Mouse (Mus musculus): ENCODE measurements around the gene Ephb4. TPM values are rescaled to one million over a fixed set of nuclear protein-coding genes. Genes with fewer than 3 reads are reported as not detected.

The Ephb4 gene
- polyA plus RNA-seq, 1 experiment from 2014 or later = 82.3 TPM

GRCm38 (mm10) chr5:137376198-137376597 lies 26.3 kb downstream of the Ephb4 start:
- peaks cover 18% of the 10 kb centered on the region for H3K4me1 ChIP-seq
- H3K36me3 ChIP-seq = peaks cover 47% of the 10 kb centered on the region
- H3K4me3 ChIP-seq = no peak overlapping the region
- H3K9ac ChIP-seq = no peak overlapping the region
- H3K4me2 ChIP-seq (replicated peaks) = no peak overlapping the region
- no peaks in the 10 kb centered on the region for H3K9me3 ChIP-seq
- no peak overlapping the region for H3K27ac ChIP-seq
- no peak for ATAC-seq (ENCODE audit: low FRiP score, low read depth)
- 33% methylated on average over 7 of the region's 7 CpGs for WGBS
- H3K27me3 ChIP-seq = no peaks in the 10 kb centered on the region

- peak; percentile 16; the same call in 1 of the 2 replicates for ATAC-seq (ENCODE audit: low FRiP score, low read depth)
- no peak overlapping the region for H3K4me3 ChIP-seq
- WGBS = 54% methylated on average over 9 of the region's 9 CpGs
Observed at GRCm38 (mm10) chr5:137376722-137377121, 26.8 kb downstream of the Ephb4 start.

DNA sequence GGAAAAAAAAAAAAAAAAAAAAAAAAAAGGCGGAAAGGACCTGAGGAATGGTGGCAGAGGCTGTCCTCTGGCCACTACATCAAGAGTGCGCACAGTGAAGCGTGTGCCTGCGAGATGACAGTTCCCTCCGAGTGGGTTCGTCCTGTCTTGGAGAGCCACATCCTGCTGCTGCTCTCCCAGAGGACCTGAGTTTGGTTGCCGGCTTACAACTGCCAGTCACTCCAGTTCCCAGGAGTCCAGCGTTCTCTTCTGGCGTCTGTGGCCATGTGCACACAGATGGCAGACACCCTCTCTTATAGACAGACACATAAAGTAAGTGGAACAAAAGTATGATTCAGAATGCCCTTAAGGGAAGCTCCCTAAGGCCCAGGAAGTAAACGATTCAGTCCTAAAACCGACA lies 27.3 kb downstream of the Ephb4 start:
- Histone ChIP-seq H3K36me3 (peaks cover 37% of the 10 kb centered on the region), H3K27ac (no peak overlapping the region), H3K4me1 (peaks cover 18% of the 10 kb centered on the region), H3K4me3 (no peak overlapping the region), H3K27me3 (no peaks in the 10 kb centered on the region), H3K4me2 (replicated peaks) (peak overlapping the region; percentile 53), H3K9ac (peak overlapping the region; percentile 39; the same call in 1 of the 2 replicates), H3K9me3 (no peaks in the 10 kb centered on the region)
- no peak for ATAC-seq (ENCODE audit: low FRiP score, low read depth)
- 25% methylated on average over 10 of the region's 11 CpGs for WGBS

More at GRCm38 (mm10) chr5:137376722-137377121, 26.8 kb downstream of the Ephb4 start:
- no peaks in the 10 kb centered on the region for H3K27me3 ChIP-seq
- peaks cover 18% of the 10 kb centered on the region for H3K4me1 ChIP-seq
- H3K27ac ChIP-seq = no peak overlapping the region
- no peak overlapping the region; the same call in 1 of the 2 replicates for H3K4me2 ChIP-seq (replicated peaks)
- H3K36me3 ChIP-seq = peaks cover 42% of the 10 kb centered on the region
- H3K9me3 ChIP-seq = no peaks in the 10 kb centered on the region
- no peak overlapping the region for H3K9ac ChIP-seq

- Histone ChIP-seq H3K27ac (no peak overlapping the region), H3K9me3 (no peaks in the 10 kb centered on the region), H3K4me3 (no peak overlapping the region), H3K36me3 (peaks cover 33% of the 10 kb centered on the region), H3K4me2 (replicated peaks) (peak overlapping the region; percentile 53), H3K4me1 (peaks cover 18% of the 10 kb centered on the region), H3K27me3 (no peaks in the 10 kb centered on the region), H3K9ac (no peak overlapping the region)
- no peak for ATAC-seq (ENCODE audit: low FRiP score, low read depth)
- WGBS = 29% methylated on average over 9 of the region's 15 CpGs
Observed at GRCm38 (mm10) chr5:137377603-137378002, 27.7 kb downstream of the Ephb4 start.

- Histone ChIP-seq H3K9ac (no peak overlapping the region), H3K27me3 (no peaks in the 10 kb centered on the region), H3K36me3 (no peaks in the 10 kb centered on the region), H3K4me1 (peaks cover 9% of the 10 kb centered on the region), H3K9me3 (no peaks in the 10 kb centered on the region), H3K27ac (no peak overlapping the region), H3K4me3 (no peak overlapping the region), H3K4me2 (replicated peaks) (no peak overlapping the region)
- WGBS = 57% methylated on average over 4 of the region's 4 CpGs
- no peak for ATAC-seq (ENCODE audit: low FRiP score, low read depth)
Observed at GRCm38 (mm10) chr5:137381152-137381551, 31.2 kb downstream of the Ephb4 start.

GRCm38 (mm10) chr5:137383441-137383840 lies 33.5 kb downstream of the Ephb4 start:
- Histone ChIP-seq H3K27me3 (no peaks in the 10 kb centered on the region), H3K27ac (no peak overlapping the region), H3K9ac (no peak overlapping the region), H3K4me1 (no peaks in the 10 kb centered on the region), H3K9me3 (no peaks in the 10 kb centered on the region), H3K4me2 (replicated peaks) (no peak overlapping the region), H3K4me3 (no peak overlapping the region), H3K36me3 (no peaks in the 10 kb centered on the region)
- ATAC-seq (ENCODE audit: low FRiP score, low read depth) = no peak
- WGBS = 79% methylated on average over 7 of the region's 7 CpGs

DNA sequence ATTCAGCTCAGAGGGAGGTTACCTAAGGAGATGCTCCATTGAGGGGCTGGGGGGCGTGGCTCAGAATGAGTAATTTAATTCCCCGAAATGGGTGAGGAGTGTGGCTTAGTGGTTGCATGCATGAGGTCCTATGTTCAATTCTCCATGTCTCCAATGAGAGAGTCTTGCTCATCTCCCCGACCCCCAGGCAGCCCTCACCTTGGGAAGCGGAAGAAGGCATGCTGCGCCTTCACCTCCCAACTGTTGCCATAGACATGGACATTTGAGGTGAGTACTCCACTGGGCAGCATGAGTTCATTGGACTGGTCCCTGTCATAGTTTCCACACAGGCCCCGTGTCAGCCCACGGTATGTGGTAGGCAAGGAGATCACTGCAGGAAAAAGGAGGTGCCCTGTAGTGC lies 36.8 kb downstream of the Ephb4 start:
- Histone ChIP-seq H3K4me2 (replicated peaks) (no peak overlapping the region), H3K9me3 (no peaks in the 10 kb centered on the region), H3K36me3 (no peaks in the 10 kb centered on the region), H3K9ac (no peak overlapping the region), H3K27me3 (no peaks in the 10 kb centered on the region), H3K27ac (no peak overlapping the region), H3K4me1 (no peaks in the 10 kb centered on the region), H3K4me3 (no peak overlapping the region)
- ATAC-seq (ENCODE audit: low FRiP score, low read depth) = no peak
- WGBS = 84% methylated on average over 7 of the region's 7 CpGs

DNA sequence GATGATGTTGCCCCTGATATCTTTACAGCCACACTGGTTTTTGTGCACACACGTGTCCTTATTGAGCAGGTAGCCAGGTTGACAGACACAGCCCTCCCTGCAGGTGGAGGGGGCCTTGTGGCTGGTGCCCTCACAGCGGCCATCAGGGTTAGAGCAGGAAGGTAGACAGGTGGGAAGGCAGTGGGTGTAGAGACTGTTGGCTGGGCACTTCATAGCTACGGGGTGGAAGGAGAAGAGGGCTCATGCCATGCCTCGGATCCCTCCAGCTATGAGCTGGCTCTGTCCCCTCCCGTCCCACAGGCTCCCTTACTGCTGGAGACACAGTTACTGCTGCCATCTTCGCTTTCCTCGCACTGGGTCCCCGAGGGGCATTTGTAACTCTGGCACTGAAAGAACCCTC lies 41.7 kb downstream of the Ephb4 start:
- H3K4me2 ChIP-seq (replicated peaks) = no peak overlapping the region

GRCm38 (mm10) chr5:137394456-137394855 lies 44.5 kb downstream of the Ephb4 start:
- no peak overlapping the region for H3K4me3 ChIP-seq
- H3K27me3 ChIP-seq = no peaks in the 10 kb centered on the region
- no peaks in the 10 kb centered on the region for H3K4me1 ChIP-seq
- H3K9ac ChIP-seq = no peak overlapping the region
- WGBS = 43% methylated on average over 7 of the region's 7 CpGs
- H3K36me3 ChIP-seq = no peaks in the 10 kb centered on the region
- no peak overlapping the region for H3K27ac ChIP-seq
- ATAC-seq (ENCODE audit: low FRiP score, low read depth) = no peak
- no peak overlapping the region for H3K4me2 ChIP-seq (replicated peaks)
- no peaks in the 10 kb centered on the region for H3K9me3 ChIP-seq

More for the DNA sequence above, 41.7 kb downstream of the Ephb4 start:
- Histone ChIP-seq H3K27ac (no peak overlapping the region), H3K9ac (no peak overlapping the region), H3K36me3 (no peaks in the 10 kb centered on the region), H3K4me1 (no peaks in the 10 kb centered on the region), H3K4me3 (no peak overlapping the region), H3K27me3 (no peaks in the 10 kb centered on the region), H3K9me3 (no peaks in the 10 kb centered on the region)
- no peak for ATAC-seq (ENCODE audit: low FRiP score, low read depth)
- 78% methylated on average over 8 of the region's 8 CpGs for WGBS

GRCm38 (mm10) chr5:137404081-137404480 lies 54.2 kb downstream of the Ephb4 start:
- Histone ChIP-seq H3K4me2 (replicated peaks) (no peak overlapping the region), H3K9me3 (no peaks in the 10 kb centered on the region), H3K27ac (no peak overlapping the region), H3K4me1 (peaks cover 11% of the 10 kb centered on the region; the same call in 1 of the 2 replicates), H3K4me3 (no peak overlapping the region), H3K9ac (no peak overlapping the region), H3K36me3 (no peaks in the 10 kb centered on the region), H3K27me3 (no peaks in the 10 kb centered on the region)
- WGBS = 74% methylated on average over 2 of the region's 2 CpGs
- ATAC-seq (ENCODE audit: low FRiP score, low read depth) = no peak

DNA sequence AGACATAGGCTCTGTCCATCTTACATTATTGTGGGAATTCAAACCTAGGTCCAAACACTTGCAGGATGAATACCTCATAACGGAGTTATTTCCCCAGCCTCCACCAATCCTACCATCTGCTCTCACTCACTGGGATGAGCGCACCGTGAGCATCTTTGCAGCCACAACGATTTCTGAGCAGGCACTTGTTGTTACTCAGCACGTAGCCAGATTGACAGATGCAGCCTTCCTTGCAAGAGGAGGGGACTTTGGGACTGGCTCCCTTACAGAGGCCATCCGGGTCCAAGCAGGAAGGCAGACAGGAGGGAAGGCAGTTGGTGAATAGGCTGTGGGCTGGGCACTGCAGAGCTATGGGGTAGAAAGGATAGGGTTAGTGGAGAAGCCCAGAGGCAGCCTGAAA lies 59.5 kb downstream of the Ephb4 start:
- Histone ChIP-seq H3K4me2 (replicated peaks) (no peak overlapping the region), H3K36me3 (no peaks in the 10 kb centered on the region), H3K9me3 (no peaks in the 10 kb centered on the region), H3K4me3 (no peak overlapping the region), H3K27me3 (no peaks in the 10 kb centered on the region), H3K27ac (no peak overlapping the region), H3K9ac (no peak overlapping the region), H3K4me1 (peaks cover 11% of the 10 kb centered on the region; the same call in 1 of the 2 replicates)
- ATAC-seq (ENCODE audit: low FRiP score, low read depth) = no peak
- 76% methylated on average over 6 of the region's 6 CpGs for WGBS

DNA sequence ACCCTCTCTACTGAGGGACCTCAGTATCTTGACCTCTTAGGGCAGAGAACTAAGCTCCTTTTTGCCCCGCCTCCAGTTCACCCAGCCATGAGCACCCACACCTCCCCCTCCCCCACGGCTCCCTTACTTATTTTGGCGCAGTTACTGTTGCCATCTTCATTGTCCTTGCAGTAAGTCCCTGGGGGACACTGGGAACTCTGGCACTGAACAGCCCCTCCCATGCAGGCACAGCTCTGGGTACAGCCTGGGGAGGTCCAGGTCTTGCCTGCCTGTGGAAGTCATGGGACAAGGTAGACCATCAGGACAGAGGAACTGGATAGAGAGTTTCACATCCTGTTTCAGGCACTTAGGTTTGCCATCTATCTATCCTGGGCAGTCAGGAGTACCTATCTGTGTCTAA lies 60.2 kb downstream of the Ephb4 start:
- H3K27ac ChIP-seq = no peak overlapping the region
- no peaks in the 10 kb centered on the region for H3K9me3 ChIP-seq
- peaks cover 11% of the 10 kb centered on the region; the same call in 1 of the 2 replicates for H3K4me1 ChIP-seq
- no peak overlapping the region for H3K9ac ChIP-seq
- no peaks in the 10 kb centered on the region for H3K36me3 ChIP-seq
- 75% methylated on average over 3 of the region's 3 CpGs for WGBS
- no peaks in the 10 kb centered on the region for H3K27me3 ChIP-seq
- H3K4me2 ChIP-seq (replicated peaks) = no peak overlapping the region
- no peak overlapping the region for H3K4me3 ChIP-seq
- no peak for ATAC-seq (ENCODE audit: low FRiP score, low read depth)

- H3K27me3 ChIP-seq = no peaks in the 10 kb centered on the region
- H3K4me2 ChIP-seq (replicated peaks) = no peak overlapping the region
- no peak overlapping the region for H3K4me3 ChIP-seq
- H3K9ac ChIP-seq = no peak overlapping the region
- peaks cover 11% of the 10 kb centered on the region; the same call in 1 of the 2 replicates for H3K4me1 ChIP-seq
- H3K9me3 ChIP-seq = no peaks in the 10 kb centered on the region
- 92% methylated on average over 3 of the region's 3 CpGs for WGBS
- ATAC-seq (ENCODE audit: low FRiP score, low read depth) = no peak
- H3K27ac ChIP-seq = no peak overlapping the region
- no peaks in the 10 kb centered on the region for H3K36me3 ChIP-seq
Observed at GRCm38 (mm10) chr5:137410549-137410948, 60.6 kb downstream of the Ephb4 start.

All from limb, embryonic 13.5 days (tissue).